In the genomic region with DNA sequence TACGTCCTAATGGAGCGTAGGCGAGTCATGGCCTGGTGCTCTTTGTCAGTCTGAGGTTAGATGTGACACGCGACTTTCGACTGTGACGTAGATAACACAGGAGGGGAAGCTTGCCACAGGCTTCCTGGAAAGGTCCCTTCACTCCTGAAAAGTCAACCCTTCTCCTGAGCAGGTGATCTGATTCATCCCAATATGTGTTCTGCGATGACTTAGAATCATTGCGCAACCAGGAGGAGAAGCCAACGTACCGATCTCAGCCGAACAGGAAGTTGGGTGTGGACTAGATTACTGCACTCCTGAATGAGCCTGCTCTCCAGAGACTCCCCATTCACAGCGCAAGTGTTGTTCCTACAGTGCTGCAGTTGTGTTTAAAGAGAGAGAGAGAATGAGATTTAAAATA, we compare ENCODE assay signal across 16 mouse cellular contexts. TPM values are rescaled to one million over a fixed set of nuclear protein-coding genes. Genes with fewer than 3 reads are reported as not detected.
DNase-seq lines count a peak whose midpoint lies in the region; ATAC-seq and TF ChIP-seq lines count a peak whose summit lies in the region.
"Had no signal": no experiment of that assay in that cellular context is flagged by ENCODE, and none has a peak within 500 bp of the region (broad histone marks: within the 10 kb centered on the region; RNA-seq: fewer than 3 reads in every experiment).

No protein-coding gene starts in this region.

- no peak overlapping the region for H3K9ac ChIP-seq in intestine, embryonic 16.5 days (ENCODE audit: low read depth, low read length)
- H3K9ac ChIP-seq in intestine, postnatal 0 days (ENCODE audit: low read depth, low read length), result no peak overlapping the region
- no peak overlapping the region for H3K9ac ChIP-seq in CH12.LX (ENCODE audit: insufficient read depth, low read depth)
- no peak overlapping the region for H3K9ac ChIP-seq in forebrain, embryonic 16.5 days (replicated peaks; ENCODE audit: low read depth, low read length)
- H3K9ac ChIP-seq: embryonic facial prominence, embryonic 15.5 days; limb, embryonic 15.5 days; lung, embryonic 14.5 days; midbrain, embryonic 12.5 days; neural tube, embryonic 12.5 days had no signal

- H3K4me3 ChIP-seq in intestine, embryonic 16.5 days (ENCODE audit: low read length), result no peak overlapping the region
- no peak overlapping the region for H3K4me3 ChIP-seq in intestine, postnatal 0 days (ENCODE audit: low read depth, low read length)
- no peak overlapping the region for H3K4me3 ChIP-seq in CH12.LX (replicated peaks in 1 of 3; ENCODE audit: low read depth in 2 of 3, low read length in 2 of 3, poor library complexity in 1 of 3)
- no peak overlapping the region for H3K4me3 ChIP-seq in hindbrain, embryonic 10.5 days
- no peak overlapping the region for H3K4me3 ChIP-seq in forebrain, embryonic 16.5 days (replicated peaks; ENCODE audit: low read length)
- H3K4me3 ChIP-seq: embryonic facial prominence, embryonic 15.5 days; limb, embryonic 15.5 days; midbrain, embryonic 12.5 days; neural tube, embryonic 12.5 days had no signal

- H3K27ac ChIP-seq in intestine, embryonic 16.5 days (ENCODE audit: low read length), result no peak overlapping the region
- no peak overlapping the region for H3K27ac ChIP-seq in intestine, postnatal 0 days (ENCODE audit: low read depth, low read length)
- H3K27ac ChIP-seq in CH12.LX (ENCODE audit: insufficient read depth, low read depth), result no peak overlapping the region
- H3K27ac ChIP-seq in hindbrain, embryonic 10.5 days, result no peak overlapping the region
- H3K27ac ChIP-seq in forebrain, embryonic 16.5 days (ENCODE audit: low read length), result no peak overlapping the region
- H3K27ac ChIP-seq: embryonic facial prominence, embryonic 15.5 days; hindbrain, postnatal 0 days; limb, embryonic 15.5 days; midbrain, embryonic 12.5 days; neural tube, embryonic 12.5 days had no signal

- dilution Hi-C loops in CH12.LX (cut with MboI; ENCODE audit: extremely low pct_ligation_motif_present, extremely low pct_unique_long_range_greater_than_20kb, low sequenced_read_pairs), result no loop called here

- TF ChIP-seq CTCF in intestine, postnatal 0 days (IDR thresholded peaks at IDR 0.05; ENCODE audit: low read depth), result no peak
- no peak for TF ChIP-seq CTCF in CH12.LX (conservative IDR thresholded peaks at IDR 0.05 in 1 of 2, IDR thresholded peaks at IDR 0.05 in 1 of 2; ENCODE audit: low read depth in 2 of 2, low read length in 2 of 2)

- H3K79me2 ChIP-seq in CH12.LX (replicated peaks; ENCODE audit: control insufficient read depth, extremely low read depth, insufficient read depth, poor library complexity, severe bottlenecking), result no peaks in the 10 kb centered on the region

- DNase-seq in CH12.LX (ENCODE audit: extremely low read depth), result no peak
- DNase-seq in ZHBTc4 (ENCODE audit: low read depth, low spot score), result peak; percentile 53
- DNase-seq in hindbrain, embryonic 10.5 days (ENCODE audit: low spot score), result no peak
- DNase-seq: layer of hippocampus, adult 9-11 months; right cerebral cortex, postnatal 25 days had no signal

- H3K4me2 ChIP-seq in intestine, embryonic 16.5 days (ENCODE audit: low read depth, low read length), result no peak overlapping the region
- no peak overlapping the region for H3K4me2 ChIP-seq in intestine, postnatal 0 days (replicated peaks; ENCODE audit: low read depth)
- no peak overlapping the region for H3K4me2 ChIP-seq in CH12.LX (ENCODE audit: insufficient read depth, low read depth, poor library complexity, severe bottlenecking)
- no peak overlapping the region for H3K4me2 ChIP-seq in forebrain, embryonic 16.5 days (ENCODE audit: low read length)
- H3K4me2 ChIP-seq: embryonic facial prominence, embryonic 15.5 days; limb, embryonic 15.5 days; lung, embryonic 14.5 days; midbrain, embryonic 12.5 days; neural tube, embryonic 12.5 days had no signal

- ATAC-seq in intestine, embryonic 16.5 days, result peak; percentile 38; the same call in 1 of the 2 replicates
- ATAC-seq in intestine, postnatal 0 days, result no peak
- peak; percentile 48; the same call in 1 of the 2 replicates for ATAC-seq in megakaryocyte-erythroid progenitor cell, adult 5-6 weeks (replicated peaks; ENCODE audit: low FRiP score, low TSS enrichment, poor library complexity, severe bottlenecking)
- ATAC-seq in cerebellum, adult (ENCODE audit: insufficient number of reproducible peaks, low FRiP score, low TSS enrichment), result no peak
- no peak for ATAC-seq in forebrain, embryonic 16.5 days
- ATAC-seq: hindbrain, postnatal 0 days had no signal

- no peak for TF ChIP-seq RAD21 in CH12.LX (IDR thresholded peaks at IDR 0.05; ENCODE audit: low read depth, low read length)

- no peaks in the 10 kb centered on the region for H3K36me3 ChIP-seq in intestine, embryonic 16.5 days (ENCODE audit: control insufficient read depth, insufficient read depth, low read length)
- H3K36me3 ChIP-seq in intestine, postnatal 0 days (ENCODE audit: control insufficient read depth, insufficient read depth), result no peaks in the 10 kb centered on the region
- H3K36me3 ChIP-seq in CH12.LX (replicated peaks in 1 of 2; ENCODE audit: control insufficient read depth in 1 of 2, insufficient read depth in 1 of 2, low read length in 1 of 2), result no peaks in the 10 kb centered on the region
- no peaks in the 10 kb centered on the region for H3K36me3 ChIP-seq in hindbrain, embryonic 10.5 days
- no peaks in the 10 kb centered on the region for H3K36me3 ChIP-seq in forebrain, embryonic 16.5 days (ENCODE audit: control insufficient read depth, insufficient read depth)
- H3K36me3 ChIP-seq: embryonic facial prominence, embryonic 15.5 days; limb, embryonic 15.5 days; midbrain, embryonic 12.5 days; neural tube, embryonic 12.5 days had no signal

- no peak for TF ChIP-seq EP300 in CH12.LX (IDR thresholded peaks at IDR 0.05; ENCODE audit: low read length)

- no peaks in the 10 kb centered on the region for H3K27me3 ChIP-seq in intestine, embryonic 16.5 days (replicated peaks; ENCODE audit: control insufficient read depth, insufficient read depth, low read length)
- H3K27me3 ChIP-seq in intestine, postnatal 0 days (replicated peaks; ENCODE audit: control insufficient read depth, insufficient read depth, low read length), result no peaks in the 10 kb centered on the region
- no peaks in the 10 kb centered on the region for H3K27me3 ChIP-seq in CH12.LX (replicated peaks)
- H3K27me3 ChIP-seq in hindbrain, embryonic 10.5 days (ENCODE audit: insufficient read depth, poor library complexity, severe bottlenecking), result no peaks in the 10 kb centered on the region; the same call in 1 of the 2 replicates
- peaks cover 8% of the 10 kb centered on the region; the same call in 1 of the 2 replicates for H3K27me3 ChIP-seq in forebrain, embryonic 16.5 days (replicated peaks; ENCODE audit: control insufficient read depth, insufficient read depth, low read length)
- H3K27me3 ChIP-seq: embryonic facial prominence, embryonic 15.5 days; limb, embryonic 15.5 days; midbrain, embryonic 12.5 days; neural tube, embryonic 12.5 days had no signal

- peaks cover 6% of the 10 kb centered on the region for H3K4me1 ChIP-seq in intestine, embryonic 16.5 days (ENCODE audit: control insufficient read depth, insufficient read depth, low read length)
- H3K4me1 ChIP-seq in intestine, postnatal 0 days (replicated peaks; ENCODE audit: control insufficient read depth, insufficient read depth, low read length), result no peaks in the 10 kb centered on the region
- peaks cover 21 to 68% of the 10 kb centered on the region in 2 experiments for H3K4me1 ChIP-seq in CH12.LX (ENCODE audit: control insufficient read depth in 1 of 2, insufficient read depth in 2 of 2)
- peaks cover 20% of the 10 kb centered on the region for H3K4me1 ChIP-seq in hindbrain, embryonic 10.5 days (replicated peaks)
- H3K4me1 ChIP-seq in forebrain, embryonic 16.5 days (replicated peaks; ENCODE audit: control insufficient read depth, insufficient read depth, low read length), result peaks cover 4% of the 10 kb centered on the region; the same call in 1 of the 2 replicates

- in situ Hi-C loops in CH12.LX (cut with MboI; ENCODE audit: low pct_ligation_motif_present, low pct_unique_long_range_greater_than_20kb, low sequenced_read_pairs), result no loop called here

- no peak for TF ChIP-seq POLR2A in CH12.LX (IDR thresholded peaks at IDR 0.05; ENCODE audit: low read depth, low read length)

- WGBS in intestine, embryonic 16.5 days, result 75% methylated on average over 13 of the region's 13 CpGs
- WGBS in intestine, postnatal 0 days, result 65% methylated on average over 13 of the region's 13 CpGs
- WGBS in hindbrain, embryonic 10.5 days, result 92% methylated on average over 13 of the region's 13 CpGs
- WGBS in forebrain, embryonic 16.5 days, result 95% methylated on average over 13 of the region's 13 CpGs

- no peaks in the 10 kb centered on the region for H3K9me3 ChIP-seq in intestine, embryonic 16.5 days (ENCODE audit: control insufficient read depth, low read length)
- no peaks in the 10 kb centered on the region for H3K9me3 ChIP-seq in intestine, postnatal 0 days (ENCODE audit: control insufficient read depth)
- no peaks in the 10 kb centered on the region for H3K9me3 ChIP-seq in CH12.LX (replicated peaks; ENCODE audit: low read length)
- no peaks in the 10 kb centered on the region for H3K9me3 ChIP-seq in hindbrain, embryonic 10.5 days
- H3K9me3 ChIP-seq in forebrain, embryonic 16.5 days (ENCODE audit: control insufficient read depth, low read length), result no peaks in the 10 kb centered on the region
- H3K9me3 ChIP-seq: embryonic facial prominence, embryonic 15.5 days; limb, embryonic 15.5 days; midbrain, embryonic 12.5 days; neural tube, embryonic 12.5 days had no signal

TF ChIP-seq in CH12.LX, 34 proteins besides CTCF, POLR2A, EP300 and RAD21:
- TF ChIP-seq ELF1 (IDR thresholded peaks at IDR 0.05; ENCODE audit: low read depth, low read length), result peak; percentile 21; the same call in 1 of the 2 replicates
- no peak for TF ChIP-seq MEF2A (IDR thresholded peaks at IDR 0.05; ENCODE audit: borderline replicate concordance, low read depth, low read length)
- TF ChIP-seq ZKSCAN1 (IDR thresholded peaks at IDR 0.05; ENCODE audit: borderline replicate concordance, low read depth, low read length), result no peak
- no peak for TF ChIP-seq MAFK (IDR thresholded peaks at IDR 0.05; ENCODE audit: insufficient replicate concordance, low read length)
- TF ChIP-seq POLR2AphosphoS2 (IDR thresholded peaks at IDR 0.05; ENCODE audit: low read depth, low read length), result no peak
- TF ChIP-seq RCOR1 (conservative IDR thresholded peaks at IDR 0.05; ENCODE audit: low read depth, low read length), result no peak

RNA-seq across cellular contexts. Expression of a gene that starts 25.2 kb away (rescaled TPM):
- 1.4 and 1.6 TPM in 2 replicates for polyA plus RNA-seq in intestine, embryonic 16.5 days (2015; fragmentation: Nextera tagmentation; extraction: Ambion mirVana)
- 0.17 and 0.34 TPM in 2 replicates for polyA plus RNA-seq in intestine, postnatal 0 days (2015; fragmentation: Nextera tagmentation; extraction: Ambion mirVana)
- total RNA-seq in CH12.LX (2012; rRNA removed) (0.04 and 0.13 TPM in 2 replicates), CH12.LX (2014; rRNA removed) (0.20 and 0.22 TPM in 2 replicates)
- polyA plus RNA-seq in CH12.LX (2012; ENCODE audit: insufficient read length, low read depth), result 0.31 and 0.51 TPM in 2 replicates
- total RNA-seq in megakaryocyte-erythroid progenitor cell, adult 5-6 weeks (2014; fragmentation: Nextera tagmentation), result 1.1 TPM in 1 of 2 replicates, not detected in the other
- total RNA-seq in megakaryocyte-erythroid progenitor cell, adult 5-6 weeks (2017), result not detected in 2 replicates
- 3.6 and 5.4 TPM in 2 replicates for polyA plus RNA-seq in hindbrain, embryonic 10.5 days (2016; fragmentation: Nextera tagmentation; extraction: Ambion mirVana)
- polyA plus RNA-seq in forebrain, embryonic 16.5 days (2015; fragmentation: Nextera tagmentation; extraction: Ambion mirVana), result 6.4 and 6.7 TPM in 2 replicates

Comparison
In these comparisons a context has a peak if more than half of its experiments do, and no peak if none do; other contexts are left out.
1. ATAC-seq: peak in intestine, embryonic 16.5 days (single experiment) and megakaryocyte-erythroid progenitor cell, adult 5-6 weeks (single experiment); none in intestine, postnatal 0 days (single experiment), cerebellum, adult (single experiment) and forebrain, embryonic 16.5 days (single experiment).